In genomic region chr12:51527854-51528253, GRCm38 (mm10) we compare ENCODE assay signal across 30 mouse cellular contexts.
A peak's percentile ranks its signal among the peaks of the same experiment; 100 is the strongest.
DNase-seq lines count a peak whose midpoint lies in the region; ATAC-seq lines count a peak whose summit lies in the region.
"Had no signal": no experiment of that assay in that cellular context is flagged by ENCODE, and none has a peak within 500 bp of the region (broad histone marks: within the 10 kb centered on the region; RNA-seq: fewer than 3 reads in every experiment).

No protein-coding gene starts in this region.

- no peaks in the 10 kb centered on the region for H3K27me3 ChIP-seq in hindbrain, embryonic 14.5 days (ENCODE audit: control insufficient read depth, insufficient read depth, low read length)
- H3K27me3 ChIP-seq: CH12.LX; embryonic facial prominence, embryonic 13.5 days; forebrain, embryonic 12.5 days; forebrain, embryonic 15.5 days; hindbrain, embryonic 13.5 days had no signal

- ATAC-seq in hindbrain, embryonic 14.5 days (ENCODE audit: low FRiP score): no peak
- ATAC-seq: forebrain, embryonic 15.5 days; hindbrain, postnatal 0 days; inflammation-experienced regulatory T-cells, adult 6 months; intestine, embryonic 16.5 days; Patski had no signal

- H3K9me3 ChIP-seq in hindbrain, embryonic 14.5 days (ENCODE audit: control insufficient read depth, low read length): no peaks in the 10 kb centered on the region
- H3K9me3 ChIP-seq: embryonic facial prominence, embryonic 10.5 days; embryonic facial prominence, embryonic 13.5 days; forebrain, embryonic 12.5 days; forebrain, embryonic 15.5 days; G1E; hindbrain, embryonic 10.5 days; hindbrain, embryonic 13.5 days had no signal

- no peak overlapping the region for H3K9ac ChIP-seq in hindbrain, embryonic 14.5 days
- H3K9ac ChIP-seq: embryonic facial prominence, embryonic 13.5 days; forebrain, embryonic 12.5 days; forebrain, embryonic 15.5 days; hindbrain, embryonic 13.5 days had no signal

- 93% methylated on average over 2 of the region's 2 CpGs for WGBS in hindbrain, embryonic 14.5 days

- peak; percentile 7 to 36 for DNase-seq in frontal cortex, adult 2 months (ENCODE audit: extremely low spot score in 1 of 2, low spot score in 1 of 2)
- DNase-seq in frontal cortex, postnatal 14 days (ENCODE audit: low spot score in 2 of 2): no peak
- DNase-seq in left cerebral cortex, adult 11 months (ENCODE audit: low spot score): peak; percentile 10
- DNase-seq in left cerebral cortex, postnatal 10 days (ENCODE audit: extremely low spot score in 1 of 2, low spot score in 2 of 2): no peak
- DNase-seq in brain, adult 2 months (ENCODE audit: low read depth, low spot score): peak; percentile 42
- DNase-seq in hindbrain, embryonic 14.5 days (ENCODE audit: low spot score): no peak
- DNase-seq: adrenal gland, postnatal 10 days; adrenal gland, postnatal 36 days; B cell, adult 2 months; cerebellum, adult 11-12 months; cerebellum, adult 8-10 months; cerebellum, postnatal 10 days; cerebellum, postnatal 36 days; embryo, embryonic 11 days; gastrocnemius, postnatal 10 days; gastrocnemius, postnatal 36 days had no signal

- H3K36me3 ChIP-seq in hindbrain, embryonic 14.5 days (replicated peaks; ENCODE audit: control insufficient read depth, insufficient read depth): no peaks in the 10 kb centered on the region
- H3K36me3 ChIP-seq: embryonic facial prominence, embryonic 10.5 days; embryonic facial prominence, embryonic 13.5 days; forebrain, embryonic 12.5 days; forebrain, embryonic 15.5 days; G1E; hindbrain, embryonic 10.5 days; hindbrain, embryonic 13.5 days had no signal

- no peak overlapping the region for H3K27ac ChIP-seq in hindbrain, embryonic 14.5 days
- H3K27ac ChIP-seq: embryonic facial prominence, embryonic 10.5 days; embryonic facial prominence, embryonic 13.5 days; forebrain, embryonic 12.5 days; forebrain, embryonic 15.5 days; hindbrain, embryonic 10.5 days; hindbrain, embryonic 13.5 days; hindbrain, postnatal 0 days had no signal

- no peak overlapping the region for H3K4me3 ChIP-seq in hindbrain, embryonic 14.5 days (replicated peaks; ENCODE audit: low read length)
- H3K4me3 ChIP-seq: embryonic facial prominence, embryonic 10.5 days; embryonic facial prominence, embryonic 13.5 days; erythroblast, embryonic 14.5 days; forebrain, embryonic 12.5 days; forebrain, embryonic 15.5 days; hindbrain, embryonic 10.5 days; hindbrain, embryonic 13.5 days had no signal

- intact Hi-C loops in left cerebral cortex, postnatal 10 days (cut with DNase I): no loop called here

- no peaks in the 10 kb centered on the region for H3K4me1 ChIP-seq in hindbrain, embryonic 14.5 days (replicated peaks; ENCODE audit: control insufficient read depth, insufficient read depth, low read length)
- H3K4me1 ChIP-seq: embryonic facial prominence, embryonic 10.5 days; embryonic facial prominence, embryonic 13.5 days; forebrain, embryonic 12.5 days; forebrain, embryonic 15.5 days; hindbrain, embryonic 10.5 days; hindbrain, embryonic 13.5 days had no signal

- H3K4me2 ChIP-seq in hindbrain, embryonic 14.5 days (replicated peaks): no peak overlapping the region
- H3K4me2 ChIP-seq: embryonic facial prominence, embryonic 13.5 days; forebrain, embryonic 12.5 days; forebrain, embryonic 15.5 days; heart, embryonic 11.5 days; hindbrain, embryonic 13.5 days had no signal

Comparison
In these comparisons a context has a peak if more than half of its experiments do, and no peak if none do; other contexts are left out.
1. DNase-seq: peak in frontal cortex, adult 2 months (2 of 2), left cerebral cortex, adult 11 months (single experiment) and brain, adult 2 months (single experiment); none in frontal cortex, postnatal 14 days (0 of 2), left cerebral cortex, postnatal 10 days (0 of 2) and hindbrain, embryonic 14.5 days (single experiment).